Mouse (Mus musculus) frontal cortex, postnatal 36 days (tissue): ENCODE measurements around the gene Tctn1.
"Not testable (repeated sequence)": the region's sequence is repeated elsewhere in the genome, so short reads cannot be mapped to it uniquely, and the experiment has no call there.

Experiments
- DNase-seq, 2 experiments: peaks; one replicate each; pipeline ENCODE4 v3.0.0; 2022; ENCODE audit warnings: low spot score in 2 of 2

Tctn1 gene

DNA sequence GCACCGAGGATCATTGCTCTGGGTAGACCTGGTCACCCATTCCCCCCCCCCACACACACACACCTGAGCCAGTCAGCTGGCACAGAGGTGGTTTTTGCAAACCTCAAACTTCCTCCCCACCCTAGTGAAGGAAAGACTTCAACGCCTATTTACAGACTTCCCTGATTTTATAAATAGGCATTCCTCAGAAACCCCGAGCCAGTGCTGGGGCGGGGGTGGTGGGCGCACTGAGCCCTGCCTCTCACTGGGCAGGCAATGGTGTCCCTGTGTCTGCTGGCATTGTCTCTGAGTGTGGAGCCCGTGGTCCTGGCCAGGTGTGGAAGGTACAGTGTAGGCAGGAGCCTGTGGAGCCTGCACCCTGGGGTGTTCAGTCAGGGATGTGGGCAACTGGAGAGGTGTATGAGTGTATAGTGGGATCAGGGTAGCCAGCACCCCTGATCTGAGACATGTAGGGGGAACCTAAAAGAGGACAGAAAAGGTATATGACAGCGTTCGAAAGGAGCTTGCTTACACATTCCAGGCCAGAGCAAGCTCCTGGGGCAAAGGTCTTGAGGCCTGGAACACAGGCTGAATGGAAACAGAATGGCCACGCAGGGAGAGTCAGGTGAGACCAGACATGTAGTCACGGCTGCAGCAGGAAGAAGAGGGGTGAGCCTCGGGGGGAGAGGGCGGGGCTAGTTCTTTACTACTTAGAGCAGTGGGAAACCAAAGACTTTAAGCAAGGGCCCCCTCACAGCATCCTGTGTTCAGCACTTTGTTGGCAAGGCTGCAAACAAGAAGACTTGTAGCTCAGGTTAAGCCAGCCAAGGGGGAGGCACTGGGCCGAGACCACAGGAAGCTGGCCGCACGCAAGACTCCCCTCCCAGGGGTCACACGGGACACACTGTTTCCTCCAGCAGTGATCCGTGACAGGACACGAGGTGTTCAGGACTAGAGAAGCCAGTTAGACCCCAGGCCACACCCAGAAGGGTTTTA lies 44.3 kb downstream of the Tctn1 start:
- DNase-seq: no peak

DNA sequence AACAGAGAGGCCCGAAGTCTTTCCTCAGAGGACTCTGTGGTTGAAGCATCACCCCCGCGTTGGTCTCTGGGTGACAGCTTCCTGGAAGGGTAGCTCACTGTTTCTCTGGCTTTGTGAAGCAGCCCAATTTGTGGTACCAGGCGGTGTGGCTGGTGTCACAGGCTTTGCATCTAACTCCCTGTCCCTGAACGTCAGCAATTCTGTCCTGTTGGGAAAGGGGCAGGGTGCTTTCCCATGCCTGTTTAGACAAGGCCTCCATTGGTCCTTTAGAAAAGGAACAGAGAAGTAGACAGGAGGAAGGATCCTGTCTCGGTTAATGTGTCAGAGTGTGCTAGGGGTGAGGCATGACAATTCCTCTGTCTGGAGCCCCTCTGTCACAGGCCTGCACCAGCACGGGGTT lies 45.3 kb downstream of the Tctn1 start:
- DNase-seq: no peak

GRCm38 (mm10) chr5:122218109-122218905 lies 46.0 kb downstream of the Tctn1 start:
- DNase-seq: no peak

DNA sequence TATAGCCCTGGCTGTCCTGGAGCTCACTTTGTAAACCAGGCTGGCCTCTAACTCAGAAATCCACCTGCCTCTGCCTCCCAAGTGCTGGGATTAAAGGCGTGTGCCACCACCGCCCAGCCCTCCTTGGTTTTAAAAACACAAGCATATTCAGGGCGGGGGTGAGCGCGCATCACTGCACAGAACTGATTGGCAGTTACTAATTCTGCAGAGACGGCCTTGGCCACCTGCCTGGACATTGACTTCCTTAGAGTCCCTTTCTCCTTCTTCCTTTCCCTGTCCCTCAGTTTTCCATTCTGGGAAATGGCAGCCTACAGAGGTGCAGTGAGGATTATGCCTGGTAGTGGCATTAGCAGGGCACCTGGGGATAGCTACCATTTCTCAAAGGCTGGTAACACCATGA lies 46.6 kb downstream of the Tctn1 start:
- DNase-seq: no peak

DNA sequence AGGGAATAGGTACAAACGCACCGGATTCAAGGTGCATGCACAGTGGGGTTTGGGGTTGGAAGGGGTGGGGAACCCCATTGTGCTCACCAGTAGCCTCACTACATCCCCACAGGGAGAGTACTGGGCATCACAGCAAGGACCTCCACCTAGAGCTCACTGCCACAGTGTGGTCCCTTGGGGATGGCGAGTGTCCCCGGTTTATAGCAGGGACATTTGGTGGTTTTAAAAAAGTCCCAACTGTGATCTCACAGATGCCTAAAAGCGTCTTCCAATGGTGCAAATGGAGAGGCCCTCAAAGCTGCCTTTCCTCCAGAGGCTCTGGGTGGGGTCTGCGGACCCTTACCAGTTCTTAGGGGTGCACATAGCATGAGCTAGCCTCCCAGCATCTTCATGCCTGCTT lies 50.4 kb downstream of the Tctn1 start:
- no peak for DNase-seq

- not testable (repeated sequence) for DNase-seq
These were observed 51.4 kb downstream of the Tctn1 start for GRCm38 (mm10) chr5:122212820-122213219.

- DNase-seq: no peak
These were observed 52.1 kb downstream of the Tctn1 start for GRCm38 (mm10) chr5:122212125-122212524.

- no peak for DNase-seq
These were observed 53.4 kb downstream of the Tctn1 start for GRCm38 (mm10) chr5:122210890-122211289.

DNA sequence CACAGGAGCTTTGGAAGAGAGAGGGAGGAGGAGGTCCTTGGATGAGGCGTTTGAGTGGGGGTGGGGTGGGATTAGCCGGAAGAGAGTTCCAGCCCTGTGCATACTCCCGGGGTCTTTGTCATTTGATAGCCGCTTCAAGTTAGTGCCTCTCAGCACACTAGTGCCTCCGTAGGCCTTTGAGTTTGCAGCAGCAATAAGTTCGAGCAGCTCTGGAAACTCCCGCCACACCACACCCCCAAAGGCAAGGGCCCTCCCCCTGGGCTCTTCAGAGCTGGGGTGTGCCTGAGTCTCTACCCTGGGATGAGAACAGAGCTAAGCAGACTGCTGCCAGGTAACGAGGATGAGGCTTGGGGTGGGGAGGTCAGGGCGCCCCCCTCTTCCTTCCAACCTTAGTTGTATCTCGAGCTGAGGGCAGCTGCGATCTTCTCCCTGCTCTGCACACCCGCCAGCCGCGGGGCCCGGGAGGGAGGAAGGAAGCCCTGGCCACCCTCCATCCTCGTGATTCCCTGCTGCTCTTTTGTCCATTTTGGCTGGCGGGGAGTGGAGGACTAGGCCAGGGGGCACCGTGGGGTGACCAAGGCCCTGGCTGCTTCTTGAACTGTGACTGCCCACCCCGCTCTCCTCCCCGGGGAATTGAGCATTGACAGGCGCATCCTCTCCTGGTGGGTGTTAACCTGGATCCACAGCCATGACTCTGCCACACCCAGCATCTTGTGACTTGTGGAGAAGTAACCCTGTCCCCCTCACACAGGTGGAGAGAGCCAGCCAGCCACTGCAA lies 54.5 kb downstream of the Tctn1 start:
- DNase-seq: no peak

DNA sequence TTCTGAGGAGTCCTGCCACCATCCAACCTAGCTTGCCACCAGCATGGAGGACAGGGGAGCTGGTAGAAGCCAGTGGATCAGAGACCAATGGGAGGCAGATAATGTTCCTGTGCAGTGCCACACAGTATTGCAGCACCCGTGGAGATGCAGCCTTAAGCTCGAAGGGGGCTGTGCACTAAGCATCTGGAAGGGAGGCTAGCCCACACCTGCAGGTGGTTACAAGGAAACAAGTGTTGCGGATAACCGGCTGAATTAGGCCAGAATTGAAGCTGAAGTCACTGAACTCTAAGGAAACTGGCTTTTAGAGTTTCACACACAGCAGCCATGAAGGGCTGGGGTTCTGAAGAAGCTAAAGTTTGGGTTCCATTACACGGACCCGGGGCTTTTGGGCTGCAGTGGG lies 55.4 kb downstream of the Tctn1 start:
- no peak for DNase-seq

GRCm38 (mm10) chr5:122206475-122206874 lies 57.8 kb downstream of the Tctn1 start, which contains the start of gene Hvcn1:
Gene Hvcn1 (plus strand): TSS chr5:122206804.
- no peak for DNase-seq

DNA sequence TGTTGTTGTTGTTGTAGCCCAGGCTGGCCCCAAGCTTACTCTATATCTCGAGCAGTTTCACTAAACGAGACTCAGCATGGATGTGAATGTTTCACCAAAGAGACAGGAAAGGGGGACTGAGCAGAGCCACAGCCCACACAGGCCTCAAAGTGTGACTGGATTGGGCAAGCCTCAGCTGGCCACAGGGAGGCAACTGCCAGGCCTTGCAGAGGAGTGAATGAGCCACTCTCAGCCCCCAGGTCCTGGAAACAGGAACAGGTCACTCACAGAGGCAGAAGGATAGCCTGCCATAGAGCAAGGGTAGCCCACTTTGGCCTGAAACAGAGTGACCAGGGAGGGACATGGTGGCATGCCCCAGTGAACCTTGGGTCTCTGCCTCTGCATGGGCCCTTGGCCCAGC lies 60.1 kb downstream of the Tctn1 start:
- no peak for DNase-seq

- DNase-seq: no peak
These were observed 62.4 kb downstream of the Tctn1 start for GRCm38 (mm10) chr5:122201904-122202303.

- no peak for DNase-seq
These were observed 63.4 kb downstream of the Tctn1 start for GRCm38 (mm10) chr5:122200872-122201271.

DNA sequence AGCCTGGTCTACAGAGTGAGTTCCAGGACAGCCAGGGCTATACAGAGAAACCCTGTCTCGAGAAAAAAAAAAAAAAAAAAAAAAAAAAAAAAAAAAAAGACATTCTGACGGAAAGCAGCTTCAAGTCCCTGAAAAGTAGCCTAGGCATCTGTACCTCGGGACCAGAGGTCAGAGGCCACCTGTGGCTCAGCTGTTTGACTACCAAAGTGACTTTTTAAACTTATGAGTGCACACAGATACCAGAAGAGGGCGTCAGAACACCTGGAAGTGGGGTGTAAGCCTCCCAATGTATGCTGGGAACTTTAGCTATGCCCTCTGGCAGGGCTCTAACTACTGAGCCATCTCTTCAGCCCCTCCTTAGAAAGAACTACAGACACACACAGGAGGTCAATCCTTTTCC lies 71.9 kb downstream of the Tctn1 start:
- no peak for DNase-seq

GRCm38 (mm10) chr5:122191269-122192063 lies 72.8 kb downstream of the Tctn1 start:
- no peak for DNase-seq

GRCm38 (mm10) chr5:122190465-122190864 lies 73.8 kb downstream of the Tctn1 start:
- no peak for DNase-seq

- DNase-seq: no peak
These were observed 75.1 kb downstream of the Tctn1 start for GRCm38 (mm10) chr5:122189115-122189514.
